Mouse (Mus musculus): ENCODE measurements around the gene Map3k14. TPM values are rescaled to one million over a fixed set of nuclear protein-coding genes. Genes with fewer than 3 reads are reported as not detected.

The Map3k14 gene
- 10.1 and 10.8 TPM in 2 replicates for total RNA-seq (2014; fragmentation: Nextera tagmentation)
- 3.3 and 4.9 TPM in 2 replicates for total RNA-seq (2017)
- polyA plus RNA-seq (2012), result 9.4 and 10.8 TPM in 2 replicates

- peak; percentile 95 for ATAC-seq (ENCODE audit: extremely low read depth, insufficient number of reproducible peaks, low FRiP score, poor library complexity, severe bottlenecking)
- TF ChIP-seq TAL1 (conservative IDR thresholded peaks at IDR 0.05; ENCODE audit: low read depth, low read length) (no peak), POLR2AphosphoS5 (IDR thresholded peaks at IDR 0.05; ENCODE audit: insufficient replicate concordance, low read depth, low read length) (no peak), GATA2 (IDR thresholded peaks at IDR 0.05; ENCODE audit: borderline replicate concordance, low read depth, low read length) (no peak), GATA1 (IDR thresholded peaks at IDR 0.05; ENCODE audit: borderline replicate concordance, low read length) (no peak), CTCF (IDR thresholded peaks at IDR 0.05; ENCODE audit: low read depth, low read length) (no peak)
- H3K4me3 ChIP-seq (ENCODE audit: low read depth, low read length), result peak within 1 kb of the TSS; percentile 89
These were observed at the start of gene Map3k14 for GRCm38 (mm10) chr11:103267346-103268219. Gene Map3k14 (minus strand): TSS chr11:103267472.

GRCm38 (mm10) chr11:103315379-103315778, 48.1 kb upstream of the Map3k14 start:
- peaks cover 59% of the 10 kb centered on the region for H3K27me3 ChIP-seq (ENCODE audit: insufficient read depth, low read length)
- ATAC-seq (ENCODE audit: extremely low read depth, insufficient number of reproducible peaks, low FRiP score, poor library complexity, severe bottlenecking), result no peak
- H3K4me1 ChIP-seq (ENCODE audit: insufficient read depth, low read depth, low read length), result peaks cover 19% of the 10 kb centered on the region
- no peaks in the 10 kb centered on the region for H3K9me3 ChIP-seq (replicated peaks)
- TF ChIP-seq POLR2AphosphoS5 (IDR thresholded peaks at IDR 0.05; ENCODE audit: insufficient replicate concordance, low read depth, low read length) (no peak), GATA1 (IDR thresholded peaks at IDR 0.05; ENCODE audit: borderline replicate concordance, low read length) (no peak), CTCF (IDR thresholded peaks at IDR 0.05; ENCODE audit: low read depth, low read length) (no peak), TAL1 (conservative IDR thresholded peaks at IDR 0.05; ENCODE audit: low read depth, low read length) (no peak), GATA2 (IDR thresholded peaks at IDR 0.05; ENCODE audit: borderline replicate concordance, low read depth, low read length) (no peak)
- DNase-seq (ENCODE audit: low spot score), result no peak
- H3K36me3 ChIP-seq (replicated peaks), result no peaks in the 10 kb centered on the region
- no peak overlapping the region for H3K4me3 ChIP-seq (ENCODE audit: low read depth, low read length)

More at GRCm38 (mm10) chr11:103267346-103268219, at the start of gene Map3k14:
- Histone ChIP-seq H3K36me3 (replicated peaks) (peaks cover 14% of the 10 kb centered on the region), H3K9me3 (replicated peaks) (no peaks in the 10 kb centered on the region), H3K4me1 (ENCODE audit: insufficient read depth, low read depth, low read length) (peaks cover 68% of the 10 kb centered on the region), H3K27me3 (ENCODE audit: insufficient read depth, low read length) (peaks cover 22% of the 10 kb centered on the region)
- peak; percentile 99 for DNase-seq (ENCODE audit: low spot score)

GRCm38 (mm10) chr11:103314736-103315374, 47.6 kb upstream of the Map3k14 start:
- H3K36me3 ChIP-seq (replicated peaks), result no peaks in the 10 kb centered on the region
- no peak for ATAC-seq (ENCODE audit: extremely low read depth, insufficient number of reproducible peaks, low FRiP score, poor library complexity, severe bottlenecking)
- peaks cover 17% of the 10 kb centered on the region for H3K4me1 ChIP-seq (ENCODE audit: insufficient read depth, low read depth, low read length)
- no peak for DNase-seq (ENCODE audit: low spot score)
- no peak for TF ChIP-seq CTCF (IDR thresholded peaks at IDR 0.05; ENCODE audit: low read depth, low read length)
- TF ChIP-seq POLR2AphosphoS5 (IDR thresholded peaks at IDR 0.05; ENCODE audit: insufficient replicate concordance, low read depth, low read length), result no peak
- no peak for TF ChIP-seq GATA1 (IDR thresholded peaks at IDR 0.05; ENCODE audit: borderline replicate concordance, low read length)
- TF ChIP-seq GATA2 (IDR thresholded peaks at IDR 0.05; ENCODE audit: borderline replicate concordance, low read depth, low read length), result no peak
- no peak for TF ChIP-seq TAL1 (conservative IDR thresholded peaks at IDR 0.05; ENCODE audit: low read depth, low read length)
- no peak overlapping the region for H3K4me3 ChIP-seq (ENCODE audit: low read depth, low read length)
- peaks cover 56% of the 10 kb centered on the region for H3K27me3 ChIP-seq (ENCODE audit: insufficient read depth, low read length)
- no peaks in the 10 kb centered on the region for H3K9me3 ChIP-seq (replicated peaks)

- H3K27me3 ChIP-seq (ENCODE audit: insufficient read depth, low read length), result peaks cover 47% of the 10 kb centered on the region
- H3K36me3 ChIP-seq (replicated peaks), result no peaks in the 10 kb centered on the region
- ATAC-seq (ENCODE audit: extremely low read depth, insufficient number of reproducible peaks, low FRiP score, poor library complexity, severe bottlenecking) (no peak), DNase-seq (ENCODE audit: low spot score) (no peak)
- H3K4me1 ChIP-seq (ENCODE audit: insufficient read depth, low read depth, low read length), result peaks cover 23% of the 10 kb centered on the region
- no peaks in the 10 kb centered on the region for H3K9me3 ChIP-seq (replicated peaks)
- H3K4me3 ChIP-seq (ENCODE audit: low read depth, low read length), result no peak overlapping the region
- TF ChIP-seq GATA1 (IDR thresholded peaks at IDR 0.05; ENCODE audit: borderline replicate concordance, low read length), result no peak
- TF ChIP-seq POLR2AphosphoS5 (IDR thresholded peaks at IDR 0.05; ENCODE audit: insufficient replicate concordance, low read depth, low read length), result no peak
- TF ChIP-seq CTCF (IDR thresholded peaks at IDR 0.05; ENCODE audit: low read depth, low read length), result no peak
- no peak for TF ChIP-seq GATA2 (IDR thresholded peaks at IDR 0.05; ENCODE audit: borderline replicate concordance, low read depth, low read length)
- TF ChIP-seq TAL1 (conservative IDR thresholded peaks at IDR 0.05; ENCODE audit: low read depth, low read length), result no peak
These were observed 46.3 kb upstream of the Map3k14 start for GRCm38 (mm10) chr11:103313542-103313941.

GRCm38 (mm10) chr11:103312655-103313255, 45.5 kb upstream of the Map3k14 start:
- no peaks in the 10 kb centered on the region for H3K36me3 ChIP-seq (replicated peaks)
- DNase-seq (ENCODE audit: low spot score) (no peak), ATAC-seq (ENCODE audit: extremely low read depth, insufficient number of reproducible peaks, low FRiP score, poor library complexity, severe bottlenecking) (no peak)
- no peaks in the 10 kb centered on the region for H3K9me3 ChIP-seq (replicated peaks)
- H3K27me3 ChIP-seq (ENCODE audit: insufficient read depth, low read length), result peaks cover 40% of the 10 kb centered on the region
- peaks cover 29% of the 10 kb centered on the region for H3K4me1 ChIP-seq (ENCODE audit: insufficient read depth, low read depth, low read length)
- TF ChIP-seq GATA2 (IDR thresholded peaks at IDR 0.05; ENCODE audit: borderline replicate concordance, low read depth, low read length) (no peak), CTCF (IDR thresholded peaks at IDR 0.05; ENCODE audit: low read depth, low read length) (no peak), GATA1 (IDR thresholded peaks at IDR 0.05; ENCODE audit: borderline replicate concordance, low read length) (no peak), POLR2AphosphoS5 (IDR thresholded peaks at IDR 0.05; ENCODE audit: insufficient replicate concordance, low read depth, low read length) (no peak), TAL1 (conservative IDR thresholded peaks at IDR 0.05; ENCODE audit: low read depth, low read length) (no peak)
- H3K4me3 ChIP-seq (ENCODE audit: low read depth, low read length), result no peak overlapping the region
